Mouse (Mus musculus) liver, embryonic 14.5 days (tissue): ENCODE data around the gene Serf1. TPM values are rescaled to one million over a fixed set of nuclear protein-coding genes. Genes with fewer than 3 reads are reported as not detected.

Experiments
- polyA plus RNA-seq, 2 experiments: library from polyadenylated mRNA; depleted of rRNA in 1 of 2; stranded (reverse) in 1 of 2; unstranded in 1 of 2; fragments of >200 nt; fragmentation: Nextera tagmentation in 1 of 2; extraction: Ambion mirVana in 1 of 2; gene quantifications; 2 replicates each; pipeline versions ENCODE4 v1.2.1 to v1.2.3; 2012 to 2014

Serf1 gene
- polyA plus RNA-seq, 2 experiments, result 8.9 to 21.7 TPM

Other genes with a start within 250 kb of the Serf1 start
- gene Cartpt, start 206.9 kb upstream of the Serf1 start, polyA plus RNA-seq (2012; rRNA removed), result not detected in 2 replicates
- not detected in 2 replicates for gene Cartpt, start 206.9 kb upstream of the Serf1 start, polyA plus RNA-seq (2014; fragmentation: Nextera tagmentation; extraction: Ambion mirVana)
- gene Mccc2, start 92.4 kb upstream of the Serf1 start, polyA plus RNA-seq (2012; rRNA removed), result 5.4 and 6.9 TPM in 2 replicates
- gene Mccc2, start 92.4 kb upstream of the Serf1 start, polyA plus RNA-seq (2014; fragmentation: Nextera tagmentation; extraction: Ambion mirVana), result 14.7 and 17.6 TPM in 2 replicates
- 3.4 and 5.4 TPM in 2 replicates for gene Bdp1, start 3.9 kb upstream of the Serf1 start, polyA plus RNA-seq (2012; rRNA removed)
- gene Bdp1, start 3.9 kb upstream of the Serf1 start, polyA plus RNA-seq (2014; fragmentation: Nextera tagmentation; extraction: Ambion mirVana), result 7.8 and 8.7 TPM in 2 replicates
- gene Smn1, start 16.8 kb downstream of the Serf1 start, polyA plus RNA-seq (2012; rRNA removed), result 17.4 and 26.2 TPM in 2 replicates
- 22.8 and 23.5 TPM in 2 replicates for gene Smn1, start 16.8 kb downstream of the Serf1 start, polyA plus RNA-seq (2014; fragmentation: Nextera tagmentation; extraction: Ambion mirVana)
- gene Naip2, start 94.1 kb downstream of the Serf1 start, polyA plus RNA-seq (2012; rRNA removed), result 1.2 and 1.9 TPM in 2 replicates
- gene Naip2, start 94.1 kb downstream of the Serf1 start, polyA plus RNA-seq (2014; fragmentation: Nextera tagmentation; extraction: Ambion mirVana), result 2.0 and 2.6 TPM in 2 replicates
- 0.69 and 0.95 TPM in 2 replicates for gene Naip5, start 138.3 kb downstream of the Serf1 start, polyA plus RNA-seq (2012; rRNA removed)
- gene Naip5, start 138.3 kb downstream of the Serf1 start, polyA plus RNA-seq (2014; fragmentation: Nextera tagmentation; extraction: Ambion mirVana), result 0.34 and 0.48 TPM in 2 replicates
- 0.76 and 0.77 TPM in 2 replicates for gene Naip6, start 209.7 kb downstream of the Serf1 start, polyA plus RNA-seq (2012; rRNA removed)
- 0.28 and 0.44 TPM in 2 replicates for gene Naip6, start 209.7 kb downstream of the Serf1 start, polyA plus RNA-seq (2014; fragmentation: Nextera tagmentation; extraction: Ambion mirVana)